Mouse (Mus musculus) bone marrow, adult 2 months (tissue): ENCODE data around the gene Pip4k2c.

Experiments used
- CTCF ChIP-seq: fragments of 200-500 bp; IDR thresholded peaks from 2 replicates; pipeline ENCODE4 v1.5.1; 2011; ENCODE audit warnings: low read length, control low read depth; ENCODE audit not compliant: control insufficient read depth, insufficient read depth
- POLR2A ChIP-seq: fragments of 200-500 bp; IDR thresholded peaks from 2 replicates; pipeline ENCODE4 v1.6.1; 2011; ENCODE audit warnings: low read depth, mild to moderate bottlenecking, control low read depth, low read length, borderline replicate concordance; ENCODE audit not compliant: control insufficient read depth

DNA sequence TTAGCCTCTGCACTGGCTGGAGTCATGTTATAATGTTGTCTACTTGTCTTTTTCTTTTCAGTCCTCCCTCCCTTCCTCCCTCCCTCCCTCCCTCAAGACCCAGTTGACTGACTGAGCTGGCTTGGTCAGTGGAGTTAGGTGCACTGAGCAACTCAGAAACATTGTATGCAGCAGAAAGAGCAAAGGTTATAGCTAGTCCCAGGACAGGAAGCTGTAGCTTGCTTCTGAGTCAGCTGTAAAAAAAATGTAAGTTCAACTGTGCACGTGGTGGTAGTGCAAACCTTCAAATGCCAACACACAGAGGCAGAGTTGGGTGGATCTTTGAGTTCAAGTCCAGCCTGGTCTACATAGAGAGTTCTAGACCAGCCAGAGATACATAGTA, 3.0 kb upstream of the Pip4k2c start:
- no peak for TF ChIP-seq CTCF
- TF ChIP-seq POLR2A = no peak
